Mouse (Mus musculus) left cerebral cortex, adult 9 months (tissue): ENCODE measurements around the gene Scn4b.
A peak's percentile ranks its signal among the peaks of the same experiment; 100 is the strongest.

ENCODE experiments used
- DNase-seq, 2 experiments: peaks; one replicate each; pipeline ENCODE4 v3.0.0; 2022; ENCODE audit warnings: low spot score in 2 of 2

The Scn4b gene

GRCm38 (mm10) chr9:45125211-45125610 lies 13.0 kb upstream of the Scn4b start:
- DNase-seq, result no peak

- DNase-seq, result no peak
Measured at GRCm38 (mm10) chr9:45126941-45127340, 11.3 kb upstream of the Scn4b start.

- no peak for DNase-seq
Measured at GRCm38 (mm10) chr9:45130119-45130518, 8.1 kb upstream of the Scn4b start.

DNA sequence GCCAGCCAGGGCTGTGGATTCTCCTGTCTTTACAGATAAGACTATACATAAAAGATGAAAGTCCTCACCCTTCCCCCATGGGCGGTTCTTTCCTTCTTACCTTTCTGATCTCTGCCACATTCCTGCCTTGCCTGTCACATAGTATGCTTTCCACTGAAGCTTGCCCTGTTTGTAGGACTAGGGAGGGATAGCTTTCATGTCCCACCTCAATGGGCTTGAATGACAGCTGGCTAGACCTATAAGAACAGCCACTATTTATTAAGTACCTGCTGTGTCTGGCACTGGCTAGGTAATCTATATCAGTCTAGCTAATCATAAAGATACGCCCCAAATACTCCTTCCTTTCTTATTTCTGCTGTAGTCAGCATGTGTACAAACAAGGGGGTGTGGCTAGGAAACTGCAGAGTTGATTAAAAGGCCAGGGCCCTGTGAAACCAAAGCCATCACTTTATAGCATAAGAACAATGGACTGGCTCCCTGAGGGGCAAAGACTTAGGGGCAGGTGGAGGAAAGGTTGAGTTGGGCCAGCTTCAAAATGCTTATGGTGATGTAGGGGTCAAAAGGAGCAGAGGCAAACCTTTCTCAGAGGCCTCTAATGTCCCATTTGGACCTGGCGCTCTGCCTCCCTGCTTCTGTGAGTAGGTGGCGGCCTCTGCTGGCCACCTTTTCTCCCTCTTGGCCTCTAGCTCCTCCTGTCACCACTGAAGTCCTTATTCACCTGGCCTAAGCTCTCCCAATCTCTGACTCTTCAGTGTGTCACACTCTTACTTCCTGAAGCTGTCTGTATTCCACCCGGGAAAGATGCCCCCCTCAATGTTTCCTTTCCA lies 4.5 kb upstream of the Scn4b start:
- no peak for DNase-seq

DNA sequence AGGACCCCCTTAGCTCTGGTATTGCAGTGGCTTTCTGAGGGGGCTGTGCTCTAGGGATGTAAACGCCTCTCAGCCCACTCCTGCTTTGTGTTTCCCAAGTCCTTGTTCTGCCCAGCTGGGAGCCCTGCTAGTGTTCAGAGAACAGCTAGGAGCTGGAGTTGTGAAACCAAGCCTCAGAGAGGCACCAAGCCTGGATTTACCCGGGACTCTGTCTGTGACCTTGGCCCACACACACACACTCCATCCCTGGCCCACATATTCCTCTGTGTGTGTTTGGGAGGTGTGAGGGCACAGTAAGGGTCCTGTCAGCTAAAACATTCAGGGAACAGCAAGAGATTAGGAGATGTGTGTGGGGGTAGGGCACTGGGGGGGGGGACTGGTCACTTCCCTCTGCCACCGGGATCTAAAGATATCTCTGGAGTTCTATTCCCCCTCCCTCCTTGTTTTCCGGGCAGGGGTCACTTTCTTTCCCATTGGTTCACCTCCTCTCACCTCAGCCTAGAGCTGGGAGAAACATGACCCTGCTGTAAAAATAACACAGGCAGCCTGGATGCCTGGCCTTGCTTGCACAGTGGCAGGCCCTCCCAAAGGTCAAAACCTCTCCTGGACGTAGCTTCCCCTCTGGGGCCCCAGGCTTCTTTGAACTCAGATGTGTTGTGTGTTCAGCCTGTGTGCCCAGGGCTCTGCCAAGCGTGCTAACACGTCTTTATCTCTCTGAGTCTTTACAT lies 1.6 kb upstream of the Scn4b start:
- DNase-seq, result no peak

DNA sequence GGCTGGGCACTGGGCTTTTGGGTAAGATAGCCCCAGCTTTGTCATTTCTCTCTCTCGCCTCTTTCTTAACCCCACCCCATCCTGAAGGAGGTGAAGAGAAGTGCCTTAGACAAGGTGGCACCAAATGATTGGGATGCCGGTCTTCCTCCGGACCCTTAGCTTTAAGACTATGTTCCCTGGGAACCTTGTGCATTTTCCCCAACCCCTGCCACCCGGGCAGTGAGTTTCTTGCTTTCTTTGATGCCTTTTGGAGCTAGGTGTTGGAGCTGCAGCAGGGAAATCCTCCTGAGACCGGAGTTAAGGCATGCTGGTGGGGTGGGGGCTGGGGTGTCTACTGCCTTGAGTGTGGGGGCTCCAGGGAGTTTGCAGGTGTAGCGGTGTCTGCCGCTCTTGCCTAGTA lies 887 bp downstream of the Scn4b start:
- DNase-seq, result no peak

DNA sequence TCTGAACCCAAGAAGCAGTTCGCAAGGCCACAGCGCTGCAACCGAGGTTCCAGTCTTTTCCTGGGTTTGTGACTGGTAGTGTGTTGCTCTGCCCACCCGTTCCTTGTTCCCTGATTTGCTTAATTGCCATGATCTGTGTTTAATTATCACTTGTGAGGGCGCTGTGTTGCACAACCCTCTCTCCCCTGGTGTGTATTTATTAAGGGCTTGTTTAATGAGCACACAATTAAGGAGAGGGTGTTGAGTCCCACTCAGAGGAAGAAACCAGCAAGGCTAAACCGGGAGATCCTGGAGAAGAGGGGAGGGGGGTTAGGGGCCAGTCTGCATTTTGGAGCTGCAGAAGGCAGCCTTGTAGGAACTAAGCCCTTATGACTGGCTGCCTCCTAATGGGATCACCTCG lies 2.8 kb downstream of the Scn4b start:
- no peak for DNase-seq

- no peak for DNase-seq
Measured at GRCm38 (mm10) chr9:45142686-45143085, 4.5 kb downstream of the Scn4b start.

DNA sequence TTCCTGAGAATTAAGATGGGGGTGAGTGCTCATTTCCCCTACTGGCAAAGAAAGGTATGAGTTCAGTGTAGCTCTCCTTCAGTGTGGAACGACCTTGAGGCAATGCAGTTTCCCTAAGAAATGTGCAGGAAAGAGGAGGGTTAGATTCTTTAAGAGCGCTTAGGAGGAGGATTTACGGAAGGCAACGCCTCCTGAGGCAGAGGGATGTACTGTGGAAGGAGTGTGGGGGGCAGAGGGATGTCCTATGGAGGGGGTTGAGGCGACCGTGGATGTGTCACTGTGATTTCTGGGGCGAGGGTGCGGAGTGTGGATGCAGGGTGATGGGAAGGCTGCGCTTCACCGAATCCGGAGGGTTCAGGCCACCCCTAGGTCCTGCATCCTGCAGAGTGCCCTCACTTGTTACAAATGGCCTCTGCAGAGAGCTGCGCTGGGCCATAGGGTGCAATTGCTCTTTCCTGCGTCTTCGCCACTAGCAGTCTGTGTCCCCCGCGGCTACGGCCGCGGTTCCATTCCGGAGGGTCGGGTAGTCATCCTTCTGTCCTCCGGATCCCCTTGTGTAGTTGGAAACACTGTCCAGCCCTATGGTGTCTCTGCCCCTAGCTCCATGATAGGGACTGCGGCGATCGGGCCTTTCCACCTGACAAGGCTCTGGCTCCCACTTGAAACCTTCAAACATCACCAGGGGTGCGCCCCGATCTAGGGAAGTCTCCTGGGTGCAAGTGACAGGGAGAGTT lies 7.5 kb downstream of the Scn4b start:
- peak in 1 of 2 experiments; percentile 55 for DNase-seq

DNA sequence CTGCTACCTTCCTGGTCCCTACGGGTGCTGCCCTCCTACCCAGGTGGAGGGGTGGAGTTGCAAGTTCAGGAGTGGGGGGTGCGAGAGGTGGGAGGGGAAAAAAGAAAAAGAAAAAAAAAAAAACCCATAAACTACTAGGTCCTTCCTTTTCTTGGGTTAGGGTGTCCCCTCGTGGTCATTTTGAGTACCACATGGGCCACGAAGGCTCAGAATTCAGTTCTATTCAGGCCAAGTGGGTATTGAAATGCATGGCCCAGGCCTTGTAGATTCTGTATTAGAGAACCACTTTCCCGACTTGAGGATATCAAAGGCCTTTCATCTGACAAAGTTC lies 8.0 kb downstream of the Scn4b start:
- DNase-seq, result peak in 1 of 2 experiments; percentile 87

- no peak for DNase-seq
Measured at GRCm38 (mm10) chr9:45150933-45151332, 12.7 kb downstream of the Scn4b start.

DNA sequence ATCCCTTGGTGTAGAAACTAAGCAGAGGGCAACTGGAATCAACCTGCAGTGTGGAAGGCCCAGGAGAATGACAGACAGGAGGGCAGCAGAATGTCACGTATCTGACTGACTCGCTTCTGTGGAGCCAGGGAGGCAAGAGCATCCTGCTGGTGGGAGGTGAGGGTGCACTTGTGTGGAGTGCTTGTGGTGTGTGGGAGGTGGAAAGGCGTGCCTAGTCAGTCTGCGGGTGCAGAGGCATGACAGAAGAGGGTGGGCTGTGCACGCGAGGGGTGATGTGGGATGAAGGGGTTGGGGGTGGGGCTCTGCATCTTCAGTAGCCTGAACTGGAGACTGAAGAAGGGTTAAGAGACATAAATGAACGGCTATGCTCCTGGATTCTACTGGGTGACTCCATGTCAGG lies 15.2 kb downstream of the Scn4b start:
- no peak for DNase-seq

GRCm38 (mm10) chr9:45167903-45168302 lies 29.7 kb downstream of the Scn4b start:
- no peak for DNase-seq

GRCm38 (mm10) chr9:45170150-45170549 lies 32.0 kb downstream of the Scn4b start:
- peak; percentile 62 to 80 for DNase-seq

GRCm38 (mm10) chr9:45171073-45171610 lies 32.9 kb downstream of the Scn4b start:
- DNase-seq, result no peak

GRCm38 (mm10) chr9:45173475-45173874 lies 35.3 kb downstream of the Scn4b start:
- no peak for DNase-seq

- DNase-seq, result no peak
Measured at GRCm38 (mm10) chr9:45179282-45179681, 41.1 kb downstream of the Scn4b start.

DNA sequence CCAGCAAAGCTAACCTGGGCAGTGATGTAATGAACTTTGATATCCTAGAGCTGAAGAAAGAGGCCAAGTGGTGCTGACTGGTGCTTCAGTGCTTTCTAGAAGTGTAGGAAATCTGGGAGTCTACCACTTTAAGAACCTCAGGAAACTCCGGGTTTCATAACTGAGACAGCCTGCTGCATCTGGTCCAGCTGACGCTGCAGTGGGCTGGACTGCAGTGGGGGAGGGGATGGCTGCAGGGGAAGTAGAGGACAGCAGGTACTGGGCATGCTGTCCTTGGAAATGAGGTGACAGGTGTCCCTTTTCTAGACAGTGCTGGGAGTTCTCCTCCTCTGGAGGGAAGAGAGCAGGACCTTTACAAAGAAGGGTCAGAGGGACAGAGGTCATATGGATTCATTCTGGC lies 43.6 kb downstream of the Scn4b start, which contains the start of gene BC049352:
Gene BC049352, plus strand, starts transcription at position 238 of the 400 bp plus-strand sequence.
- peak in 1 of 2 experiments; percentile 44 for DNase-seq

GRCm38 (mm10) chr9:45182521-45182920 lies 44.3 kb downstream of the Scn4b start:
- DNase-seq, result no peak

- no peak for DNase-seq
Measured at GRCm38 (mm10) chr9:45183266-45183665, 45.1 kb downstream of the Scn4b start.

GRCm38 (mm10) chr9:45185250-45185649 lies 47.1 kb downstream of the Scn4b start:
- peak; percentile 79 to 80 for DNase-seq
